In genomic region chr3:100463160-100463958, GRCm38 (mm10) we compare ENCODE assay signal across 10 mouse cellular contexts. TPM values are rescaled to one million over a fixed set of nuclear protein-coding genes. Genes with fewer than 3 reads are reported as not detected.
DNase-seq lines count a peak whose midpoint lies in the region; ATAC-seq lines count a peak whose summit lies in the region.
"Had no signal": no experiment of that assay in that cellular context is flagged by ENCODE, and none has a peak within 500 bp of the region (broad histone marks: within the 10 kb centered on the region; RNA-seq: fewer than 3 reads in every experiment).

No protein-coding gene starts in this region.

- H3K4me2 ChIP-seq in heart, embryonic 15.5 days, result peak overlapping the region; percentile 42
- peak overlapping the region; percentile 29 for H3K4me2 ChIP-seq in midbrain, embryonic 13.5 days (replicated peaks)

- intact Hi-C loops in heart, postnatal 36 days (cut with DNase I), result no loop called here
- intact Hi-C loops in gastrocnemius, postnatal 36 days (cut with DNase I), result no loop called here

- peak overlapping the region; percentile 2; the same call in 1 of the 2 replicates for H3K4me3 ChIP-seq in heart, embryonic 15.5 days
- H3K4me3 ChIP-seq in midbrain, embryonic 13.5 days (replicated peaks), result no peak overlapping the region

- no peak for DNase-seq in heart, postnatal 36 days
- DNase-seq in embryo, embryonic 11 days, result peak; percentile 39
- peak; percentile 43 for DNase-seq in forelimb bud, embryonic 11.5 days (ENCODE audit: low read depth, low spot score)
- no peak for DNase-seq in thymus, postnatal 14 days
- DNase-seq in gastrocnemius, postnatal 36 days, result no peak
- no peak for DNase-seq in right cerebral cortex, adult 18-20 months
- DNase-seq: adrenal gland, adult 8-10 months; spleen, adult 18-20 months had no signal

- H3K9ac ChIP-seq in heart, embryonic 15.5 days, result no peak overlapping the region
- no peak overlapping the region for H3K9ac ChIP-seq in midbrain, embryonic 13.5 days (replicated peaks)

- peaks cover 14% of the 10 kb centered on the region for H3K4me1 ChIP-seq in heart, embryonic 15.5 days (replicated peaks)
- H3K4me1 ChIP-seq in midbrain, embryonic 13.5 days (replicated peaks), result peaks cover 21% of the 10 kb centered on the region

- no peaks in the 10 kb centered on the region for H3K36me3 ChIP-seq in heart, embryonic 15.5 days
- no peaks in the 10 kb centered on the region for H3K36me3 ChIP-seq in midbrain, embryonic 13.5 days

- H3K9me3 ChIP-seq in heart, embryonic 15.5 days (replicated peaks), result no peaks in the 10 kb centered on the region
- no peaks in the 10 kb centered on the region for H3K9me3 ChIP-seq in midbrain, embryonic 13.5 days

- 21% methylated on average over 12 of the region's 12 CpGs for WGBS in heart, embryonic 15.5 days
- WGBS in midbrain, embryonic 13.5 days, result 23% methylated on average over 12 of the region's 12 CpGs

- no peaks in the 10 kb centered on the region for H3K27me3 ChIP-seq in heart, embryonic 15.5 days
- no peaks in the 10 kb centered on the region for H3K27me3 ChIP-seq in midbrain, embryonic 13.5 days

- ATAC-seq in heart, embryonic 15.5 days (replicated peaks; ENCODE audit: insufficient number of reproducible peaks, insufficient read depth, low FRiP score, low read depth), result no peak
- ATAC-seq in midbrain, embryonic 13.5 days, result peak; percentile 81

- peak overlapping the region; percentile 24; the same call in 1 of the 2 replicates for H3K27ac ChIP-seq in heart, embryonic 15.5 days
- H3K27ac ChIP-seq in midbrain, embryonic 13.5 days, result 0 out of 2 replicates have a peak overlapping the region, but pooled peaks have one; percentile 47

RNA-seq across cellular contexts. Expression of gene Tent5c, which starts 25.8 kb away (rescaled TPM):
- 28.5 and 34.7 TPM in 2 replicates for polyA plus RNA-seq in heart, embryonic 15.5 days (2015; fragmentation: Nextera tagmentation; extraction: Ambion mirVana)
- total RNA-seq in heart, postnatal 36 days (2021), result 10 to 100 TPM; 22.5 to 29.8 TPM
- 3.9 and 4.8 TPM in 2 replicates for polyA plus RNA-seq in midbrain, embryonic 13.5 days (2015; fragmentation: Nextera tagmentation; extraction: Ambion mirVana)
- 1 to 10 TPM; 1.4 to 1.8 TPM for total RNA-seq in gastrocnemius, postnatal 36 days (2021)

Comparison
In these comparisons a context has a peak if more than half of its experiments do, and no peak if none do; other contexts are left out.
1. DNase-seq: peak in embryo, embryonic 11 days (single experiment) and forelimb bud, embryonic 11.5 days (single experiment); none in heart, postnatal 36 days (0 of 2), thymus, postnatal 14 days (single experiment), gastrocnemius, postnatal 36 days (0 of 2) and right cerebral cortex, adult 18-20 months (single experiment).
2. RNA of gene Tent5c, which starts 25.8 kb away (total RNA-seq): 22.5 to 29.8 TPM in heart, postnatal 36 days; 1.4 to 1.8 TPM in gastrocnemius, postnatal 36 days; every median in the first group is over 4 times any median in the second.